Mouse (Mus musculus) liver, embryonic 14.5 days (tissue): ENCODE measurements around the gene BC028528. TPM values are rescaled to one million over a fixed set of nuclear protein-coding genes. Genes with fewer than 3 reads are reported as not detected.
A peak's percentile ranks its signal among the peaks of the same experiment; 100 is the strongest.

ENCODE experiments used
- ATAC-seq: fragments of 200-750 bp; cut with Nextera tagmentation; 2 replicates; pipeline ENCODE4 v1.8.0; 2017; ENCODE audit warnings: moderate number of reproducible peaks, mild to moderate bottlenecking, moderate library complexity; ENCODE audit not compliant: insufficient read depth
- DNase-seq, 3 experiments: peaks; one replicate each; pipeline ENCODE4 v3.0.0-alpha.2; 2012 to 2013; ENCODE audit warnings: low read depth in 3 of 3, low spot score in 3 of 3
- H3K27ac ChIP-seq: fragments of 300-500 bp; sonication (generic); 2 replicates; pipeline ENCODE4 v1.5.1; 2014; ENCODE audit warnings: moderate library complexity, mild to moderate bottlenecking, control low read depth, inconsistent platforms
- H3K27me3 ChIP-seq: fragments of 300-500 bp; sonication (generic); 2 replicates; pipeline ENCODE4 v1.6.1; 2014; ENCODE audit warnings: mild to moderate bottlenecking, low read length, moderate library complexity; ENCODE audit not compliant: control insufficient read depth, insufficient read depth
- H3K36me3 ChIP-seq: fragments of 300-500 bp; sonication (generic); replicated peaks from 2 replicates; pipeline ENCODE4 v1.6.1; 2014; ENCODE audit warnings: low read depth; ENCODE audit not compliant: control insufficient read depth, insufficient read depth
- H3K4me1 ChIP-seq, 2 experiments: fragments of 200-500 bp in 1 of 2; fragments of 300-500 bp in 1 of 2; sonication (generic) in 1 of 2; replicated peaks; 2 replicates each; pipeline ENCODE4 v1.6.1; 2012 to 2014; ENCODE audit warnings: antibody characterized with exemption in 1 of 2, inconsistent platforms in 1 of 2, low read length in 1 of 2; ENCODE audit not compliant: control insufficient read depth in 2 of 2, insufficient read depth in 2 of 2
- H3K4me2 ChIP-seq: fragments of 300-500 bp; sonication (generic); 2 replicates; pipeline ENCODE4 v1.6.1; 2014; ENCODE audit warnings: low read depth, mild to moderate bottlenecking, control low read depth, moderate library complexity
- H3K4me3 ChIP-seq, 2 experiments: fragments of 200-500 bp in 1 of 2; fragments of 300-500 bp in 1 of 2; sonication (generic) in 1 of 2; 2 replicates each; pipeline ENCODE4 v1.5.1; 2012 to 2014; ENCODE audit warnings: low read depth in 2 of 2, low read length in 2 of 2, mild to moderate bottlenecking in 2 of 2, control low read depth in 1 of 2, inconsistent platforms in 1 of 2, moderate library complexity in 1 of 2; ENCODE audit not compliant: insufficient read depth in 1 of 2
- H3K9ac ChIP-seq: fragments of 300-500 bp; sonication (generic); replicated peaks from 2 replicates; pipeline ENCODE4 v1.6.1; 2014; ENCODE audit warnings: mild to moderate bottlenecking, control low read depth, moderate library complexity
- H3K9me3 ChIP-seq: fragments of 300-500 bp; sonication (generic); 2 replicates; pipeline ENCODE4 v1.6.1; 2016; ENCODE audit warnings: low read length, mixed read lengths; ENCODE audit not compliant: control insufficient read depth
- CTCF ChIP-seq: IDR thresholded peaks from 2 replicates; pipeline ENCODE4 v1.5.1; 2016; ENCODE audit warnings: antibody characterized with exemption, low read depth, control low read depth
- EP300 ChIP-seq: IDR thresholded peaks from 2 replicates; pipeline ENCODE4 v1.6.1; 2016; ENCODE audit warnings: antibody characterized with exemption, low read depth
- WGBS: fragments of 180-500 bp; shearing (Covaris S2); extraction: QIAGEN DNeasy Blood & Tissue Kit; methylation state at CpG from one replicate; pipeline ENCODE4 v1.1.7; 2014; ENCODE audit not compliant: insufficient replicate concordance; 5-methylcytosine and 5-hydroxymethylcytosine counted together
- polyA plus RNA-seq, 2 experiments: library from polyadenylated mRNA; depleted of rRNA in 1 of 2; stranded (reverse) in 1 of 2; unstranded in 1 of 2; fragments of >200 nt; fragmentation: Nextera tagmentation in 1 of 2; extraction: Ambion mirVana in 1 of 2; gene quantifications; 2 replicates each; pipeline versions ENCODE4 v1.2.1 to v1.2.3; 2012 to 2014

Gene BC028528
- polyA plus RNA-seq, 2 experiments = 5.1 TPM

DNA sequence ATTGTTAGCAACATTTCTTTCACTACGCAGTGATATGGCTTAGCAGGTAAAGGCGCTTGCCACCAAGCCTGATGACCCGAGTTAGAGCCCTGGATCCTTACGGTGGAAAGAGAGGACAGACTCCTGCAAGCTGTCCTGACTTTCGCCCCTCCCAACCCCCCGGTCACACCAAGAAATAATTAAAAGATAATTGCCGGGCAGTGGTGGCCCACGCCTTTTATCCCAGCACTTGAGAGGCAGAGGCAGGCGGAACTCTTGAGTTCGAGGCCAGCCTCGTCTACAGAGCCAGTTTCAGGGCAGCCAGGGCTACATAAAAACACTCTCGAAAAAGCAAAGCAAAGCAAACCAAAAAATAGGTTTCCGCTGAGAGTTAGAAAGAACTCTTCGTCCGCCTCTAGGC is 20.8 kb downstream of the BC028528 start:
- Histone ChIP-seq H3K27me3 (no peaks in the 10 kb centered on the region), H3K4me2 (peak overlapping the region; percentile 93), H3K4me1 (peaks cover 5 to 18% of the 10 kb centered on the region in 2 experiments), H3K4me3 (peak overlapping the region; percentile 65 to 69), H3K36me3 (peaks cover 6% of the 10 kb centered on the region; the same call in 1 of the 2 replicates), H3K9me3 (no peaks in the 10 kb centered on the region), H3K9ac (peak overlapping the region; percentile 79), H3K27ac (peak overlapping the region; percentile 73)
- ATAC-seq (peak; percentile 50), DNase-seq (no peak)
- TF ChIP-seq EP300 (no peak), CTCF (no peak)
- 3% methylated on average over 15 of the region's 15 CpGs for whole genome bisulfite sequencing

DNA sequence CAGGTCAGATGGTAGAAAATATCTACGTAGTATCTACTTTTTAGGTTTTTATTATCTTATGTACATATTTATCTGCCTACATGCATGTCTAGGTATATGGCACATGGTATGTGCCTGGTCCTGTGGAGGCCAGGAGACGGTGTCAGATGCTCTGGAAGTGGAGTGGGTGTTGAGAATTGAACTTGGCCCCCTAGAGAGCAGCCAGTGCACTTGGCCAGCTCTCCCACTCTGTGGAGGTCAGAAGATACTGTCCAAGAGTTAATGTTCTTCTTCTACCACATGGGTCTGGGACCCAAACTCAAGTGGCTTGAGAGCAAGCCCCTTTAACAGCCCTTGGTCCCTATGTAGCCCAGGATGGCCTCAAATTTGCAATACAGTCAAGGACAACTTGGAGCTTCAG is 24.4 kb downstream of the BC028528 start:
- TF ChIP-seq EP300 = no peak
- TF ChIP-seq CTCF = no peak
- H3K27me3 ChIP-seq = no peaks in the 10 kb centered on the region
- no peak overlapping the region for H3K27ac ChIP-seq
- no peak overlapping the region for H3K4me2 ChIP-seq
- H3K36me3 ChIP-seq = peaks cover 6% of the 10 kb centered on the region
- DNase-seq (no peak), ATAC-seq (no peak)
- H3K9ac ChIP-seq = no peak overlapping the region
- no peaks in the 10 kb centered on the region for H3K9me3 ChIP-seq
- no peak overlapping the region for H3K4me3 ChIP-seq
- 81% methylated on average over 2 of the region's 2 CpGs for WGBS
- H3K4me1 ChIP-seq = peaks cover 0 to 9% of the 10 kb centered on the region in 2 experiments; a peak in 3 of 4 replicates

DNA sequence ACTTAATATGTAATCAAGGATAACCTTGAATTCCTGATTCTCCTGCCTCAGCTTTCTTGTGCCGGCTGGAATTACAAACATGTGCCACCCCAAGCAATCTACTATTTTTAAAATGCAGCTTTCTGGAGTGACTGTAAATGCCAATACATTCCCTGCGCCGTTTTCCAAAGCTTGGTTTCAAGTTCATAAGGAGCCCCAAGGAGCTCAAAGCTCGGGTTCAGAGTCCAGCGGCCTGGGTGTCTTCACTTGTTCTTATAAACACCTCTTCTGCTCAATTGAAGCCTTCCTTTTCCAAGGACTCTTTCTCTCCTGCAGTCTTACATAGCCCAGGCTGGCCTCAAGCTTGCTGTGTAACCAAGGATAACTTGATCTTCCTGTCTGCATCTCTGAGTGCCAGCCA is 25.7 kb downstream of the BC028528 start:
- H3K36me3 ChIP-seq = peaks cover 6% of the 10 kb centered on the region
- ATAC-seq (no peak), DNase-seq (no peak)
- no peaks in the 10 kb centered on the region for H3K27me3 ChIP-seq
- H3K9me3 ChIP-seq = no peaks in the 10 kb centered on the region
- no peak overlapping the region for H3K4me2 ChIP-seq
- no peak overlapping the region for H3K9ac ChIP-seq
- H3K4me3 ChIP-seq = no peak overlapping the region
- no peak for TF ChIP-seq EP300
- no peak for TF ChIP-seq CTCF
- H3K27ac ChIP-seq = no peak overlapping the region
- H3K4me1 ChIP-seq = peaks cover 0 to 5% of the 10 kb centered on the region in 2 experiments; a peak in 2 of 4 replicates
- WGBS = 76% methylated on average over 5 of the region's 5 CpGs

DNA sequence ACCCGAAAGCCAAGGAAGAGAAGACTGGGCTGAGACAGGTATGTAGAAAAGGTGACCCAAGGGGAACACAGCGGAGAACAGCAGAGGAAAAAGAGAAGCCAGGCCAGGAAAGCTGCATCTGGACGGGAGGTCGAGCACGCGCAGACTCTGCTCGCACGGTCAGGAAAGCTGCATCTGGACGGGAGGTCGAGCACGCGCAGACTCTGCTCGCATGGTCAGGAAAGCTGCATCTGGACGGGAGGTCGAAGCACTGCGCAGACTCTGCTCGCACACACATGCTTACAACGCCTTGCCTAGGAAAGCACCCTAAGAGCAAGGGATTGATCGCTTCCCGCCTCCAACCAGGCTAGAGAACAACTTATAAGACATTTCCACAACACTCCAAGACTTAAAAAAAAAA is 26.2 kb downstream of the BC028528 start:
- H3K4me3 ChIP-seq = no peak overlapping the region
- DNase-seq (no peak), ATAC-seq (no peak)
- H3K27ac ChIP-seq = no peak overlapping the region
- H3K9ac ChIP-seq = no peak overlapping the region
- no peaks in the 10 kb centered on the region for H3K9me3 ChIP-seq
- H3K27me3 ChIP-seq = no peaks in the 10 kb centered on the region
- H3K4me1 ChIP-seq = peaks cover 0 to 3% of the 10 kb centered on the region in 2 experiments; a peak in 2 of 4 replicates
- no peak overlapping the region for H3K4me2 ChIP-seq
- peaks cover 6% of the 10 kb centered on the region for H3K36me3 ChIP-seq
- TF ChIP-seq EP300 = no peak
- TF ChIP-seq CTCF = no peak
- WGBS = 88% methylated on average over 20 of the region's 20 CpGs

DNA sequence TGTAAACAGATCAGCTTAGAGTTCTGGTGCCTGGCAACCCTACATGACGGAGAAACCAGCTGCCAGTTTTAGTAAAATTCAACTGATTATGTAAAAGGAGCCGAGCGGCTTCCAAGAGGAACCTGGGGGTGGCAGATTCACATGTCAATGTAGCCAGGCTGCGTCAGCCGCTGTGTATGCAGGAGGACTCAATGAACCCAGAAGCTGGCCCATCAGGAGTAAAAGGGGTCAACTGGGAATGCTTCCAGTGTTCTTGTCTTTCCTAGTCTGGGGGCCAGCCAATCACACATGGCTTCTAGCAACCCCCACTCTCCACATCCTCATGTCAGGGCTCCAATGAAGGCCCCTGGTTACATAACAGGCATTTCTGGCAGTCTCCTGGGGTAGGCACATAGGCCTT is 26.8 kb downstream of the BC028528 start:
- H3K27ac ChIP-seq = no peak overlapping the region
- WGBS = 84% methylated on average over 5 of the region's 5 CpGs
- no peak overlapping the region for H3K9ac ChIP-seq
- no peak for DNase-seq
- H3K4me1 ChIP-seq = no peaks in the 10 kb centered on the region
- peaks cover 6% of the 10 kb centered on the region for H3K36me3 ChIP-seq
- TF ChIP-seq CTCF = no peak
- TF ChIP-seq EP300 = no peak
- H3K4me3 ChIP-seq = no peak overlapping the region
- no peaks in the 10 kb centered on the region for H3K27me3 ChIP-seq
- H3K4me2 ChIP-seq = no peak overlapping the region
- H3K9me3 ChIP-seq = no peaks in the 10 kb centered on the region
- no peak for ATAC-seq
